Mouse (Mus musculus): Measurements from ENCODE around the gene Samd13. TPM values are rescaled to one million over a fixed set of nuclear protein-coding genes. Genes with fewer than 3 reads are reported as not detected.

Gene Samd13
- polyA plus RNA-seq, 1 experiment from 2014 or later: 1.2 TPM

- no peak for TF ChIP-seq CTCF (IDR thresholded peaks at IDR 0.05; ENCODE audit: low read depth)
- Histone ChIP-seq H3K36me3 (ENCODE audit: insufficient read depth) (no peaks in the 10 kb centered on the region), H3K9ac (no peak overlapping the region), H3K4me2 (no peak overlapping the region), H3K4me1 (ENCODE audit: insufficient read depth) (no peaks in the 10 kb centered on the region), H3K27me3 (ENCODE audit: insufficient read depth, low read length) (no peaks in the 10 kb centered on the region), H3K4me3 (ENCODE audit: low read depth, low read length) (no peak overlapping the region), H3K9me3 (ENCODE audit: low read depth, low read length) (no peaks in the 10 kb centered on the region), H3K27ac (ENCODE audit: low read depth) (no peak overlapping the region)
- ATAC-seq (ENCODE audit: insufficient read depth) (no peak), DNase-seq (no peak)
- WGBS: 75% methylated on average over 7 of the region's 7 CpGs
Measured at GRCm38 (mm10) chr3:146711084-146711483, 25.7 kb upstream of the Samd13 start.

- no peak for TF ChIP-seq CTCF (IDR thresholded peaks at IDR 0.05; ENCODE audit: low read depth)
- DNase-seq: no peak
- 79% methylated on average over 1 of the region's 1 CpGs for WGBS
Measured at GRCm38 (mm10) chr3:146709086-146709485, 23.7 kb upstream of the Samd13 start.

GRCm38 (mm10) chr3:146708381-146708780 lies 23.0 kb upstream of the Samd13 start:
- no peaks in the 10 kb centered on the region for H3K27me3 ChIP-seq (ENCODE audit: insufficient read depth, low read length)
- H3K27ac ChIP-seq (ENCODE audit: low read depth): no peak overlapping the region
- no peak overlapping the region for H3K4me3 ChIP-seq (ENCODE audit: low read depth, low read length)
- no peak for DNase-seq
- no peaks in the 10 kb centered on the region for H3K9me3 ChIP-seq (ENCODE audit: low read depth, low read length)
- WGBS: 48% methylated on average over 3 of the region's 3 CpGs
- H3K36me3 ChIP-seq (ENCODE audit: insufficient read depth): no peaks in the 10 kb centered on the region
- H3K9ac ChIP-seq: no peak overlapping the region
- ATAC-seq (ENCODE audit: insufficient read depth): no peak
- H3K4me2 ChIP-seq: no peak overlapping the region
- H3K4me1 ChIP-seq (ENCODE audit: insufficient read depth): no peaks in the 10 kb centered on the region
- no peak for TF ChIP-seq CTCF (IDR thresholded peaks at IDR 0.05; ENCODE audit: low read depth)

More at GRCm38 (mm10) chr3:146709086-146709485, 23.7 kb upstream of the Samd13 start:
- H3K36me3 ChIP-seq (ENCODE audit: insufficient read depth): no peaks in the 10 kb centered on the region
- no peak overlapping the region for H3K27ac ChIP-seq (ENCODE audit: low read depth)
- no peaks in the 10 kb centered on the region for H3K27me3 ChIP-seq (ENCODE audit: insufficient read depth, low read length)
- H3K4me3 ChIP-seq (ENCODE audit: low read depth, low read length): no peak overlapping the region
- no peak overlapping the region for H3K9ac ChIP-seq
- no peak for ATAC-seq (ENCODE audit: insufficient read depth)
- H3K4me2 ChIP-seq: no peak overlapping the region
- no peaks in the 10 kb centered on the region for H3K9me3 ChIP-seq (ENCODE audit: low read depth, low read length)
- no peaks in the 10 kb centered on the region for H3K4me1 ChIP-seq (ENCODE audit: insufficient read depth)

GRCm38 (mm10) chr3:146704099-146704498 lies 18.7 kb upstream of the Samd13 start:
- DNase-seq: no peak
- no peak for ATAC-seq (ENCODE audit: insufficient read depth)
- H3K27ac ChIP-seq (ENCODE audit: low read depth): no peak overlapping the region
- no peak overlapping the region for H3K9ac ChIP-seq
- no peak overlapping the region for H3K4me2 ChIP-seq
- no peaks in the 10 kb centered on the region for H3K4me1 ChIP-seq (ENCODE audit: insufficient read depth)
- no peak for TF ChIP-seq CTCF (IDR thresholded peaks at IDR 0.05; ENCODE audit: low read depth)
- WGBS: 79% methylated on average over 4 of the region's 4 CpGs
- no peaks in the 10 kb centered on the region for H3K27me3 ChIP-seq (ENCODE audit: insufficient read depth, low read length)
- H3K9me3 ChIP-seq (ENCODE audit: low read depth, low read length): no peaks in the 10 kb centered on the region
- H3K36me3 ChIP-seq (ENCODE audit: insufficient read depth): no peaks in the 10 kb centered on the region
- H3K4me3 ChIP-seq (ENCODE audit: low read depth, low read length): no peak overlapping the region

GRCm38 (mm10) chr3:146700051-146700450 lies 14.7 kb upstream of the Samd13 start:
- no peak overlapping the region for H3K9ac ChIP-seq
- TF ChIP-seq CTCF (IDR thresholded peaks at IDR 0.05; ENCODE audit: low read depth): no peak
- H3K27me3 ChIP-seq (ENCODE audit: insufficient read depth, low read length): no peaks in the 10 kb centered on the region
- ATAC-seq (ENCODE audit: insufficient read depth): no peak
- 58% methylated on average over 11 of the region's 11 CpGs for WGBS
- H3K4me3 ChIP-seq (ENCODE audit: low read depth, low read length): no peak overlapping the region
- H3K4me1 ChIP-seq (ENCODE audit: insufficient read depth): no peaks in the 10 kb centered on the region
- no peaks in the 10 kb centered on the region for H3K9me3 ChIP-seq (ENCODE audit: low read depth, low read length)
- H3K36me3 ChIP-seq (ENCODE audit: insufficient read depth): no peaks in the 10 kb centered on the region
- peak overlapping the region; percentile 29 for H3K4me2 ChIP-seq
- no peak for DNase-seq
- H3K27ac ChIP-seq (ENCODE audit: low read depth): no peak overlapping the region

GRCm38 (mm10) chr3:146698982-146699381 lies 13.6 kb upstream of the Samd13 start:
- H3K27me3 ChIP-seq (ENCODE audit: insufficient read depth, low read length): no peaks in the 10 kb centered on the region
- no peak overlapping the region for H3K9ac ChIP-seq
- DNase-seq (peak; percentile 22), ATAC-seq (ENCODE audit: insufficient read depth) (no peak)
- H3K27ac ChIP-seq (ENCODE audit: low read depth): no peak overlapping the region
- 40% methylated on average over 11 of the region's 11 CpGs for WGBS
- no peaks in the 10 kb centered on the region for H3K36me3 ChIP-seq (ENCODE audit: insufficient read depth)
- no peaks in the 10 kb centered on the region for H3K9me3 ChIP-seq (ENCODE audit: low read depth, low read length)
- no peaks in the 10 kb centered on the region for H3K4me1 ChIP-seq (ENCODE audit: insufficient read depth)
- H3K4me2 ChIP-seq: no peak overlapping the region
- H3K4me3 ChIP-seq (ENCODE audit: low read depth, low read length): no peak overlapping the region
- no peak for TF ChIP-seq CTCF (IDR thresholded peaks at IDR 0.05; ENCODE audit: low read depth)

- Histone ChIP-seq H3K27ac (ENCODE audit: low read depth) (no peak overlapping the region), H3K4me1 (ENCODE audit: insufficient read depth) (no peaks in the 10 kb centered on the region), H3K27me3 (ENCODE audit: insufficient read depth, low read length) (no peaks in the 10 kb centered on the region), H3K4me2 (no peak overlapping the region), H3K4me3 (ENCODE audit: low read depth, low read length) (no peak overlapping the region), H3K9me3 (ENCODE audit: low read depth, low read length) (no peaks in the 10 kb centered on the region), H3K36me3 (ENCODE audit: insufficient read depth) (no peaks in the 10 kb centered on the region), H3K9ac (no peak overlapping the region)
- DNase-seq (no peak), ATAC-seq (ENCODE audit: insufficient read depth) (no peak)
- 79% methylated on average over 5 of the region's 5 CpGs for WGBS
- no peak for TF ChIP-seq CTCF (IDR thresholded peaks at IDR 0.05; ENCODE audit: low read depth)
Measured at GRCm38 (mm10) chr3:146692547-146692946, 7.2 kb upstream of the Samd13 start.
